ENCODE assay signal across 8 mouse cellular contexts in the genomic region with DNA sequence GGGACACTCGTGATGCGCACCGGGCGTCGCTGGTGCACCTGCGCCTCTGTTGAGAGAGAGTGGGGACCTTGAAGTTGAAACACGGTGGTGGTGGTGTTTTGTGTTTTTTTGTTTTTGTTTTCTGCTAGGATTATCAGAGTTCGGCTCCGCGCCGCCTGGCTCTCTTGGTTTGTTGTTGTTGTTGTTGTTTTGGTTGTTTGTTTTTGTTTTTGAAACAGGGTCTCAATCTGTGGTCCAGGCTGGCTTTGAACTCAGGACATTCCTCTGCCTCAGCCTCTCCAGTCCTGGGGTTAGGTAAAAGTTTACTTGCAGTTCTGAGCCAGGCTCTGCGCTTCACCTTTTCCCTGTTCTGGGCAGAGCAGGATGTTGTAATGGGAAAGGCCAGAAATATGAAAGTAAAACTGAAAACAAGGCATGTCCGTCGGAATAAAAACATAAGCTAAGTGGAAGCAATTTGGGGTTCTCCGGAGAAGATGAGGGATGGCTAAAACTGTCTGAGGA. TPM values are rescaled to one million over a fixed set of nuclear protein-coding genes. Genes with fewer than 3 reads are reported as not detected.
DNase-seq lines count a peak whose midpoint lies in the region; ATAC-seq and TF ChIP-seq lines count a peak whose summit lies in the region.

No protein-coding gene starts in this region.

- H3K27ac ChIP-seq in forebrain, embryonic 14.5 days (ENCODE audit: low read depth, low read length), result peak overlapping the region; percentile 95
- H3K27ac ChIP-seq in kidney, postnatal 0 days, result peak overlapping the region; percentile 95
- H3K27ac ChIP-seq in midbrain, embryonic 13.5 days, result peak overlapping the region; percentile 97

- H3K9me3 ChIP-seq in forebrain, embryonic 14.5 days (replicated peaks; ENCODE audit: control insufficient read depth, low read length), result no peaks in the 10 kb centered on the region
- no peaks in the 10 kb centered on the region for H3K9me3 ChIP-seq in kidney, postnatal 0 days (replicated peaks; ENCODE audit: low read length)
- no peaks in the 10 kb centered on the region for H3K9me3 ChIP-seq in midbrain, embryonic 13.5 days

- H3ac ChIP-seq in C2C12 (ENCODE audit: control insufficient read depth, insufficient read length, low read depth), result peak overlapping the region; percentile 68

- no peaks in the 10 kb centered on the region for H3K79me3 ChIP-seq in C2C12 (ENCODE audit: low read depth)

- peaks cover 6% of the 10 kb centered on the region for H3K36me3 ChIP-seq in C2C12 (ENCODE audit: control insufficient read depth, insufficient read depth)
- H3K36me3 ChIP-seq in forebrain, embryonic 14.5 days (ENCODE audit: control insufficient read depth, insufficient read depth, low read length), result peaks cover 13% of the 10 kb centered on the region; the same call in 1 of the 2 replicates
- peaks cover 7% of the 10 kb centered on the region; the same call in 1 of the 2 replicates for H3K36me3 ChIP-seq in kidney, postnatal 0 days (ENCODE audit: insufficient read depth, low read length)
- H3K36me3 ChIP-seq in midbrain, embryonic 13.5 days, result peaks cover 10% of the 10 kb centered on the region; the same call in 1 of the 2 replicates

- peaks cover 15% of the 10 kb centered on the region for H3K79me2 ChIP-seq in C2C12 (ENCODE audit: control insufficient read depth, insufficient read depth)

- H3K9ac ChIP-seq in forebrain, embryonic 14.5 days (ENCODE audit: low read length), result peak overlapping the region; percentile 89
- peak overlapping the region; percentile 87 for H3K9ac ChIP-seq in kidney, postnatal 0 days (ENCODE audit: low read depth, low read length)
- peak overlapping the region; percentile 90 for H3K9ac ChIP-seq in midbrain, embryonic 13.5 days (replicated peaks)

- no peaks in the 10 kb centered on the region for H3K27me3 ChIP-seq in C2C12 (ENCODE audit: control insufficient read depth, insufficient read depth, insufficient read length)
- H3K27me3 ChIP-seq in forebrain, embryonic 14.5 days (replicated peaks; ENCODE audit: control insufficient read depth, insufficient read depth, low read length), result no peaks in the 10 kb centered on the region
- no peaks in the 10 kb centered on the region for H3K27me3 ChIP-seq in kidney, postnatal 0 days (ENCODE audit: insufficient read depth, low read length)
- H3K27me3 ChIP-seq in midbrain, embryonic 13.5 days, result no peaks in the 10 kb centered on the region

- WGBS in forebrain, embryonic 14.5 days, result 19% methylated on average over 15 of the region's 15 CpGs
- 14% methylated on average over 15 of the region's 15 CpGs for WGBS in kidney, postnatal 0 days
- 21% methylated on average over 15 of the region's 15 CpGs for WGBS in midbrain, embryonic 13.5 days

- no peak for ATAC-seq in forebrain, embryonic 14.5 days
- ATAC-seq in kidney, postnatal 0 days (replicated peaks; ENCODE audit: low FRiP score, low read depth), result no peak
- ATAC-seq in midbrain, embryonic 13.5 days, result no peak

- peak overlapping the region; percentile 75 for H3K4me2 ChIP-seq in forebrain, embryonic 14.5 days (ENCODE audit: low read length)
- H3K4me2 ChIP-seq in kidney, postnatal 0 days (ENCODE audit: low read length), result peak overlapping the region; percentile 69
- H3K4me2 ChIP-seq in midbrain, embryonic 13.5 days (replicated peaks), result peak overlapping the region; percentile 72

- peak; percentile 37 for DNase-seq in Muller cell, postnatal 12 days (ENCODE audit: inconsistent ontology term)
- no peak for DNase-seq in forebrain, embryonic 14.5 days (ENCODE audit: low spot score)
- peak; percentile 37 for DNase-seq in kidney, postnatal 0 days (ENCODE audit: low spot score)
- DNase-seq in retina, embryonic 14.5 days (ENCODE audit: low spot score), result no peak
- DNase-seq in cerebellum, postnatal 25 days, result no peak
- DNase-seq in urinary bladder, postnatal 10 days (ENCODE audit: low spot score), result no peak

- TF ChIP-seq CTCF in C2C12 (IDR thresholded peaks at IDR 0.05; ENCODE audit: control insufficient read depth, insufficient read depth, insufficient read length), result no peak
- TF ChIP-seq CTCF in kidney, postnatal 0 days (IDR thresholded peaks at IDR 0.05; ENCODE audit: low read depth), result no peak

- H3K4me3 ChIP-seq in C2C12 (ENCODE audit: insufficient read depth, poor library complexity, severe bottlenecking), result peak overlapping the region; percentile 43
- peak overlapping the region; percentile 84 for H3K4me3 ChIP-seq in forebrain, embryonic 14.5 days (ENCODE audit: low read depth, low read length)
- peak overlapping the region; percentile 90 for H3K4me3 ChIP-seq in kidney, postnatal 0 days (replicated peaks; ENCODE audit: low read depth, low read length)
- H3K4me3 ChIP-seq in midbrain, embryonic 13.5 days (replicated peaks), result peak overlapping the region; percentile 86

- peaks cover 12% of the 10 kb centered on the region for H3K4me1 ChIP-seq in forebrain, embryonic 14.5 days (ENCODE audit: control insufficient read depth, insufficient read depth, low read length)
- 0 out of 2 replicates have a peak, but pooled peaks cover 5% of the 10 kb centered on the region for H3K4me1 ChIP-seq in kidney, postnatal 0 days (replicated peaks; ENCODE audit: insufficient read depth, low read length)
- peaks cover 16% of the 10 kb centered on the region for H3K4me1 ChIP-seq in midbrain, embryonic 13.5 days (replicated peaks)

TF ChIP-seq in C2C12, 6 proteins besides CTCF, POLR2A, EP300 and RAD21:
- TF ChIP-seq MAX (IDR thresholded peaks at IDR 0.05), result no peak
- TF ChIP-seq USF1 (IDR thresholded peaks at IDR 0.05; ENCODE audit: low read depth), result no peak
- TF ChIP-seq MYOD1 (IDR thresholded peaks at IDR 0.05; ENCODE audit: control insufficient read depth, insufficient read length, low read depth), result no peak
- TF ChIP-seq FOSL1 (IDR thresholded peaks at IDR 0.05; ENCODE audit: insufficient read depth, low read length, poor library complexity, severe bottlenecking), result no peak
- TF ChIP-seq CEBPB (IDR thresholded peaks at IDR 0.05; ENCODE audit: low read depth), result no peak
- no peak for TF ChIP-seq MYOG (IDR thresholded peaks at IDR 0.05; ENCODE audit: control insufficient read depth, extremely low read depth, insufficient read length)

RNA-seq across cellular contexts. Expression of gene Whamm, which starts 0.9 kb away (rescaled TPM):
- polyA plus RNA-seq in C2C12 (2012; fragmentation: generic; extraction: Trizol), result 3.2 TPM
- polyA plus RNA-seq in forebrain, embryonic 14.5 days (2014; fragmentation: Nextera tagmentation; extraction: Ambion mirVana), result 4.7 and 5.8 TPM in 2 replicates
- 5.1 and 5.7 TPM in 2 replicates for polyA plus RNA-seq in kidney, postnatal 0 days (2015; fragmentation: Nextera tagmentation; extraction: Ambion mirVana)
- 4.3 and 5.5 TPM in 2 replicates for polyA plus RNA-seq in midbrain, embryonic 13.5 days (2015; fragmentation: Nextera tagmentation; extraction: Ambion mirVana)

RNA-seq across cellular contexts. Expression of gene Fsd2, which starts 5.2 kb away (rescaled TPM):
- not detected for polyA plus RNA-seq in C2C12 (2012; fragmentation: generic; extraction: Trizol)
- 0.09 and 0.23 TPM in 2 replicates for polyA plus RNA-seq in forebrain, embryonic 14.5 days (2014; fragmentation: Nextera tagmentation; extraction: Ambion mirVana)
- 0.04 and 0.05 TPM in 2 replicates for polyA plus RNA-seq in kidney, postnatal 0 days (2015; fragmentation: Nextera tagmentation; extraction: Ambion mirVana)
- 0.20 and 0.34 TPM in 2 replicates for polyA plus RNA-seq in midbrain, embryonic 13.5 days (2015; fragmentation: Nextera tagmentation; extraction: Ambion mirVana)

Comparison
In these comparisons a context has a peak if more than half of its experiments do, and no peak if none do; other contexts are left out.
1. DNase-seq: peak in Muller cell, postnatal 12 days (single experiment) and kidney, postnatal 0 days (single experiment); none in forebrain, embryonic 14.5 days (single experiment), retina, embryonic 14.5 days (single experiment), cerebellum, postnatal 25 days (0 of 2) and urinary bladder, postnatal 10 days (single experiment).
2. Peak in every context shown above with its lines, with median percentiles within 50 percentile points of each other: H3K4me3 ChIP-seq, H3K27ac ChIP-seq, H3K4me2 ChIP-seq and H3K9ac ChIP-seq.